Mouse (Mus musculus): ENCODE data around the gene Pa2g4. TPM values are rescaled to one million over a fixed set of nuclear protein-coding genes. Genes with fewer than 3 reads are reported as not detected.

Gene Pa2g4
- total RNA-seq, 1 experiment from 2014 or later: 93.5 TPM

Small RNA genes within 50 kb of the gene (microRNA-seq; reads per million reads assigned to microRNA genes)
- 0 reads per million in 2 experiments for gene Gm47275
- gene Mir6916: 0 to 0.43 reads per million in 2 experiments
- gene Mir6917: 0 reads per million in 2 experiments

Other genes starting within 250 kb of the Pa2g4 start
- gene Cnpy2, start 243.5 kb downstream of the Pa2g4 start, total RNA-seq (2021): 150 and 152 TPM in 2 replicates
- gene Cs, start 228.3 kb downstream of the Pa2g4 start, total RNA-seq (2021): 918 and 1,019 TPM in 2 replicates
- 103 and 111 TPM in 2 replicates for gene Coq10a, start 197.0 kb downstream of the Pa2g4 start, total RNA-seq (2021)
- 66.7 and 66.9 TPM in 2 replicates for gene Ankrd52, start 188.9 kb downstream of the Pa2g4 start, total RNA-seq (2021)
- gene Slc39a5, start 164.8 kb downstream of the Pa2g4 start, total RNA-seq (2021): 0.78 TPM in 1 of 2 replicates, not detected in the other
- gene Nabp2, start 154.5 kb downstream of the Pa2g4 start, total RNA-seq (2021): 59.8 and 65.2 TPM in 2 replicates
- gene Rnf41, start 154.3 kb downstream of the Pa2g4 start, total RNA-seq (2021): 38.4 and 40.2 TPM in 2 replicates
- gene Smarcc2, start 106.7 kb downstream of the Pa2g4 start, total RNA-seq (2021): 107 and 108 TPM in 2 replicates
- gene Myl6, start 71.8 kb downstream of the Pa2g4 start, total RNA-seq (2021): 800 and 862 TPM in 2 replicates
- 4.7 and 5.0 TPM in 2 replicates for gene Myl6b, start 67.3 kb downstream of the Pa2g4 start, total RNA-seq (2021)
- gene Esyt1, start 40.1 kb downstream of the Pa2g4 start, total RNA-seq (2021): 28.5 and 36.9 TPM in 2 replicates
- gene Zc3h10, start 18.2 kb downstream of the Pa2g4 start, total RNA-seq (2021): 12.6 and 13.5 TPM in 2 replicates
- 2,356 and 2,777 TPM in 2 replicates for gene Rpl41, start 16.7 kb downstream of the Pa2g4 start, total RNA-seq (2021)
- 4.4 and 9.1 TPM in 2 replicates for gene Erbb3, start 23.7 kb upstream of the Pa2g4 start, total RNA-seq (2021)
- gene Rps26, start 60.8 kb upstream of the Pa2g4 start, total RNA-seq (2021): 748 and 849 TPM in 2 replicates
- gene Ikzf4, start 80.0 kb upstream of the Pa2g4 start, total RNA-seq (2021): 0.74 and 2.0 TPM in 2 replicates
- gene Suox, start 108.1 kb upstream of the Pa2g4 start, total RNA-seq (2021): 22.1 and 30.0 TPM in 2 replicates
- 91.4 and 96.4 TPM in 2 replicates for gene Rab5b, start 130.3 kb upstream of the Pa2g4 start, total RNA-seq (2021)
- gene Pmel, start 138.2 kb upstream of the Pa2g4 start, total RNA-seq (2021): 1.5 and 2.3 TPM in 2 replicates
- gene Cdk2, start 139.0 kb upstream of the Pa2g4 start, total RNA-seq (2021): 30.7 and 31.1 TPM in 2 replicates
- 14.3 and 36.2 TPM in 2 replicates for gene Dgka, start 178.9 kb upstream of the Pa2g4 start, total RNA-seq (2021)
- 22.3 and 29.1 TPM in 2 replicates for gene Pym1, start 181.9 kb upstream of the Pa2g4 start, total RNA-seq (2021)
- gene Mmp19, start 224.9 kb upstream of the Pa2g4 start, total RNA-seq (2021): 24.6 and 30.9 TPM in 2 replicates
- 60.0 and 60.9 TPM in 2 replicates for gene Dnajc14, start 238.1 kb upstream of the Pa2g4 start, total RNA-seq (2021)
- gene Tmem198b, start 238.4 kb upstream of the Pa2g4 start, total RNA-seq (2021): 10.3 and 11.8 TPM in 2 replicates